ENCODE assay signal across 25 mouse cellular contexts in genomic region chr10:8011138-8011537, GRCm38 (mm10).
"Had no signal": no experiment of that assay in that cellular context is flagged by ENCODE, and none has a peak within 500 bp of the region (broad histone marks: within the 10 kb centered on the region; RNA-seq: fewer than 3 reads in every experiment).

No protein-coding gene starts in this region.

- H3K4me3 ChIP-seq: gastrocnemius, adult 2 months; heart, adult 2 months; heart, embryonic 13.5 days; heart, embryonic 15.5 days; hindbrain, embryonic 10.5 days; hindbrain, embryonic 12.5 days; layer of hippocampus, adult 2 months; left cerebral cortex, adult 2 months; limb, embryonic 10.5 days; limb, embryonic 12.5 days had no signal

- DNase-seq: gastrocnemius, adult 2 months; gastrocnemius, postnatal 10 days; gastrocnemius, postnatal 25 days; heart, adult 2 months; heart, postnatal 4 days; kidney, adult 18-20 months; kidney, adult 8-10 months; kidney, postnatal 10 days; kidney, postnatal 25 days; kidney, postnatal 4 days; liver had no signal

- H3K4me1 ChIP-seq: hindbrain, embryonic 12.5 days had no signal

- ATAC-seq: hindbrain, embryonic 16.5 days; inflammation-experienced regulatory T-cells, adult 6 months; intestine, postnatal 0 days had no signal

- H3K27ac ChIP-seq: gastrocnemius, adult 2 months; heart, adult 2 months; heart, embryonic 13.5 days; heart, embryonic 15.5 days; hindbrain, embryonic 10.5 days; hindbrain, embryonic 12.5 days; hindbrain, embryonic 14.5 days; layer of hippocampus, adult 2 months; left cerebral cortex, adult 2 months; limb, embryonic 10.5 days; limb, embryonic 12.5 days had no signal

- H3K9me3 ChIP-seq: heart, embryonic 13.5 days; heart, embryonic 15.5 days; hindbrain, embryonic 10.5 days; hindbrain, embryonic 12.5 days; limb, embryonic 10.5 days; limb, embryonic 12.5 days had no signal

- H3K36me3 ChIP-seq: heart, embryonic 13.5 days; heart, embryonic 15.5 days; hindbrain, embryonic 10.5 days; hindbrain, embryonic 12.5 days; limb, embryonic 10.5 days; limb, embryonic 12.5 days had no signal

- H3K9ac ChIP-seq: heart, embryonic 13.5 days; heart, embryonic 15.5 days; hindbrain, embryonic 12.5 days; hindbrain, embryonic 14.5 days; limb, embryonic 12.5 days had no signal

- H3K4me2 ChIP-seq: heart, embryonic 11.5 days; heart, embryonic 13.5 days; heart, embryonic 15.5 days; hindbrain, embryonic 12.5 days; hindbrain, embryonic 14.5 days; limb, embryonic 12.5 days; liver, embryonic 11.5 days had no signal

- H3K27me3 ChIP-seq: heart, embryonic 13.5 days; heart, embryonic 15.5 days; hindbrain, embryonic 12.5 days; limb, embryonic 12.5 days had no signal
